Mouse (Mus musculus): ENCODE measurements around the gene Dll4. TPM values are rescaled to one million over a fixed set of nuclear protein-coding genes. Genes with fewer than 3 reads are reported as not detected.

The Dll4 gene
- 15.1 and 15.9 TPM in 2 replicates for polyA plus RNA-seq (2015; fragmentation: Nextera tagmentation; extraction: Ambion mirVana)

DNA sequence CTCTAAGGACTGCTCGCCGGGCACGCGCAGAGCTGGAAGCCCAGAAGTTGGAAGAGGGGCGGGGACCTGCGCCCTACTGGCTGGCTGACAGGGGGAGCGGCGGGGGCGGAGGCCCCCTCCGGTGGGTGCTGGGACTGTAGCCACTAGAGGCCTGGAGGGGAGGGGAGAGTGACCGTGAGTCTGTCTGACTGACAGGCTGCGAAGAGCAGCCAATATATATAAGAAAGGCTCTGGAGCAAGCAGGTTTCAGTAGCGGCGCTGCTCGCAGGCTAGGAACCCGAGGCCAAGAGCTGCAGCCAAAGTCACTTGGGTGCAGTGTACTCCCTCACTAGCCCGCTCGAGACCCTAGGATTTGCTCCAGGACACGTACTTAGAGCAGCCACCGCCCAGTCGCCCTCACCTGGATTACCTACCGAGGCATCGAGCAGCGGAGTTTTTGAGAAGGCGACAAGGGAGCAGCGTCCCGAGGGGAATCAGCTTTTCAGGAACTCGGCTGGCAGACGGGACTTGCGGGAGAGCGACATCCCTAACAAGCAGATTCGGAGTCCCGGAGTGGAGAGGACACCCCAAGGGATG is at the start of gene Dll4:
Dll4 (plus strand) TSS at position 217 of the 576 bp plus-strand sequence.
- peak; percentile 26 for DNase-seq (ENCODE audit: low spot score)

DNA sequence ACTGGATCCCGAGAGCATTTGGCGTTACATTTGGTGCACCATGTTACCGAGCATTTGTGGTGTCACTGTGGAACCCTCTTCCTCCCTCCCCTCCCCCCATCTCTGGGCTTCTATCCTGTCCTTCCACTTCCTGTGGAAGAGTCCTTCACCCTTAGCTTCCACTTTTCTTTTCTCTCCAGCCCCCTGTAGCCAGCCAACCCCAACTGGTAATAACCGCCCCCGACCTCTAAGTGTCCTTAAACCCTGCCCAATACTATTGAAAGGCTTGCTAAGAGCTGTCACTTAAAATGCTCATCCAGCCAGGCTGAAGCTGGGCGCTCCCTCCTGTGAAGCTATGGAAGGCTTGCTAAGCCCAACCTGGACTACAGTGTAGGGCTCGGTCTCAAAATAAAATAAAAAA is 48.7 kb upstream of the Dll4 start:
- DNase-seq (ENCODE audit: low spot score): no peak

DNA sequence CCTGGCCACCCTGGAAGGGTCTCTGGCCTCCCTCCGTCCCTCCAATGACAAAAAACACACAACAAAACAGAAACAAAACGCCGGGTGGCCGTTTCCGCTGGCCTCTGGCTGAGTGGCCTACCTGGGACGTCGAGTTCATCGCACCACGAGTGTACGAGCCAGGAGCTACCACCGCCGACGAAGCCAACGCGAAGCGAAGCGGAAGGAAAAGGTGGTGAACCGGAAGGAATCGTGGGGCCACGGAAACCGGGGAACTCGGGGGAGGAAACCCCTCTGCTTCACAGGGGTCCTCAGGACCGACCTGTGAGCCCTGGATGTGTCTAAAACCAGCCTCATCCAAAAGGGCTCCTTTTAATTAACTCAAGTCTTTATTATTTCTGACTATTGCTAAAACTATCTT is 47.8 kb upstream of the Dll4 start:
- no peak for DNase-seq (ENCODE audit: low spot score)

DNA sequence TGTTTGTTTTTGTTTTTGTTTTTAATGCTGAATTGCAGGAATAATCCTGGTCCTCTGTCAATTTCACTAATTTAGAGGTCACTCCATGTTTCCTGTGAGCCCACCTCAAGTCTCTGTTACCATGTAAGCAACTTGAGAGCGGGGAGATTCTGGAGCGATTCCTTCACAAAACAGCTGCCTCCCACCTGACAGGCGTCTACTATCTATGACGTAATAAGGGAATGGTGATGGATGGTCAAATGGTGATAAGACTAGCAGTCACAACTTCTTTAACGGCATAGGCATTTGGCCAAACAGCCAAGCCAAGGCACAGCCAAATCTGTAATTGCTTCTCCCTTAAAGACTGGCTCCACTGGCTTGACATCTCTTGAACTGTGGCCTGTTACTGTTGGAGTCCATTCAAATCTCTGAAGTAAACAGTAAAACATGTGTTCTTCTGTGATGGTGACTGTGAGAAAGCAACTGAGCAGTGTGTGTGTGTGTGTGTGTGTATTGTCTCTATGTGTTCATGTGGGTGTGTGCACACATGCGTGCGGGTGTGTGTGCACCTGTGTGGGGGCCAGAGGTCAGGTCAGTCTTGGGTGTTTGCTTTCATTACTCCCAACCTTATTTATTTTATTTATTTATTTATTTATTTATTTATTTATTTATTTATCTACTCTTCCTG is 43.6 kb upstream of the Dll4 start:
- no peak for DNase-seq (ENCODE audit: low spot score)

DNA sequence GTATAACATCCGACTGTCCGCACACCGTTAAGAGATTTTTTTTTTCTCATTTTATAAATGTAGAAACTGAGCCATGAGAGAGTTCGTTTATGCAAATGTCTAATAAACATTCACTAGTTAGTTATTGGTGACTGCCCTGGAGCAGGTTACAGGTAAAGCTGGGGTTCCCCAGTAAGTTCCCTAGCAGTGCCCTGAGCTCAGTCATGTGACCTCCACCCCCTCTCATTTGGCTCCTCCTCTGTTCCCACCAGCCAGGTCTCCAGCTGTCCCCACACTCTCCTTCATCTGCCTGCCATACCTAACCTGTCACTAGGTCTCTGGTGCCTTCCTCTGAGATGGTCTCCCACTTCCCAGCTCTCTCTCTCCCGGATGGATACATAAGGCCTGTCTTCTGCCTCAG is 38.2 kb upstream of the Dll4 start:
- no peak for DNase-seq (ENCODE audit: low spot score)

DNA sequence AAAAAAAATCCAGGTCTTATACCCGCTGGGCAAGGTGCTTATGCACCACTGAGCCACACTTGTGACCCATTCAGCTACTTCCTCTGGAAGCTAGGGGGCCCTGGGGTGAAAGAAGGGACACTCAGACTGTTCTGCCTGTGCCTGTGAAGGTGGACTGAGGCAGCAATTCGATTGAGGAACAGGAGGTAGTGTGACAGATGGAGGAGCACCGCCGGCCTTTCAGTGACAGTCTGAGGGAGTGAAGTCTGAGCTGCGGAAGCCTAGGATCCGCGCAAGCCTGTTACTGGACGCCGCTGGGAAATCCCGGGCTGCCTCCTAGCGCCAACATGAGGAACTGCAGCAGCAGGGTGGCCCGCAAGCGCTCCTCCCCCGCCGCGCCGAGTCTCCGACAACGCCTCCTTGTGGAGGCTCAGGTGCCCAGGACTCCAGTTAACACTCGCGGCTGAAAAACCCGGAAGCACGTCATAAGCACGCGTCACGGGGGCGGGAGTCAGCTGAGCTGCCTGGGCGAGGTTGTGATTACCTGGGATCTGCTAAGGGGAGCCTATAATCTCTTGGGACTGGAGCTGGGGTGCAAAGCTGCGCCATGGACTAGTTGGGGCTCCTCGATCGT is 37.2 kb upstream of the Dll4 start, which contains the start of gene Vps18:
Vps18 (plus strand) TSS at position 471 of the 613 bp plus-strand sequence.
- DNase-seq (ENCODE audit: low spot score): peak; percentile 98

DNA sequence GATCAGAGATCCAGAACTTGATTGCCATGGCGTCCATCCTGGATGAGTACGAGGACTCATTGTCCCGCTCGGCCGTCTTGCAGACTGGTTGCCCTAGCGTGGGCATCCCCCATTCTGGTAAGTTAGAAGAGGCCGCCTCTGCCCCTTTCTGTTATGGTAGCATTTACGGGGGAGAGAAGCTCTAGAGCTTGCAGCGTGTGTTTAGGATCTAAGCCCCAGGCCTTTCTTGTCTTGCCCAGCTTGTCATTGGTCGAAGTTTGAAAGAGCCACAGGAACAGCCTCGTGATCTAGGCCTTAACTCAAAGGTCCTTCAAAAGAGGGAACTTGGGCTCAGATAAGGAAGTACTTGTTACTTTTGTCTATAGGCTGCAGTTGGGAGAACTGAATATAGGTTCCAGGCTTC is 36.6 kb upstream of the Dll4 start:
- peak; percentile 15 for DNase-seq (ENCODE audit: low spot score)

DNA sequence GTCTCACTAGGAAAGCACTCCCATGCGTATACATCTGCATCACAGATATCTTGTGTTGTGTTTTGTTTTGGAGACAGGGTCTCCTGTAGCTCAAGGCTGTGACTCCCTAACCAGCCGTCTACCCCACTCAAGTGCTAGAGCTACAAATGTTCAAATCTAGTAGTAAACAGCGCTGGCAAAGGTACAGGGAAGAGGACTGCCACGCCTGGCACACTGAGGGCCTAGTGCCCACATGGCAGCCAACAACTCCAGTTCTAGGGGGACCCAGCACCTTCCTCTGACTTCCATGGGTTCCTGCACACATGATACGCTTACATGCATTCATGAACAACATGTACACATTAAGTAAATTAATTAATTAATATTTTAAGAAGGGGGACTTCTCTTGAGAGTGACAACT is 33.3 kb upstream of the Dll4 start:
- no peak for DNase-seq (ENCODE audit: low spot score)

DNA sequence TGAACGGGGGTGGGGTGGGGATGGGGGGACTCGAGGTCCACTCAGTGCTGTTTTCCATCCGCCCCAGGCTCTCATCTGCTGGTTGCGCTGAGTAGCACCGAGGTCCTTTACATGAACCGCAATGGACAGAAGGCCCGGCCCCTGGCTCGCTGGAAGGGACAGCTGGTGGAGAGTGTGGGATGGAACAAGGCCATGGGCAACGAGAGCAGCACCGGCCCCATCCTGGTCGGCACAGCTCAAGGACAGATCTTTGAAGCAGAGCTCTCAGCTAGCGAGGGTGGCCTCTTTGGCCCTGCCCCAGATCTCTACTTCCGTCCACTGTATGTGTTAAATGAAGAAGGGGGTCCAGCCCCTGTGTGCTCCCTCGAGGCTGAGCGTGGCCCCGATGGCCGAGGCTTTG is 32.7 kb upstream of the Dll4 start:
- DNase-seq (ENCODE audit: low spot score): no peak

DNA sequence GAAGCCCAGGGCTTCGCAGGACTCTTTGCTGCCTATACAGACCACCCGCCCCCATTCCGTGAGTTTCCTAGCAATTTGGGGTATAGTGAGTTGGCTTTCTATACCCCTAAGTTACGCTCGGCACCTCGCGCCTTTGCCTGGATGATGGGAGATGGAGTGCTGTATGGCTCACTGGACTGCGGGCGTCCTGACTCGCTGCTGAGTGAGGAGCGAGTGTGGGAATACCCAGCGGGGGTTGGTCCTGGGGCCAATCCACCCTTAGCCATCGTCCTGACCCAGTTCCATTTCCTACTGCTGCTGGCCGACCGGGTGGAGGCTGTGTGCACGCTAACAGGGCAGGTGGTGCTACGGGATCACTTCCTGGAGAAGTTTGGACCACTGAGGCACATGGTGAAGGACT is 32.3 kb upstream of the Dll4 start:
- DNase-seq (ENCODE audit: low spot score): no peak

DNA sequence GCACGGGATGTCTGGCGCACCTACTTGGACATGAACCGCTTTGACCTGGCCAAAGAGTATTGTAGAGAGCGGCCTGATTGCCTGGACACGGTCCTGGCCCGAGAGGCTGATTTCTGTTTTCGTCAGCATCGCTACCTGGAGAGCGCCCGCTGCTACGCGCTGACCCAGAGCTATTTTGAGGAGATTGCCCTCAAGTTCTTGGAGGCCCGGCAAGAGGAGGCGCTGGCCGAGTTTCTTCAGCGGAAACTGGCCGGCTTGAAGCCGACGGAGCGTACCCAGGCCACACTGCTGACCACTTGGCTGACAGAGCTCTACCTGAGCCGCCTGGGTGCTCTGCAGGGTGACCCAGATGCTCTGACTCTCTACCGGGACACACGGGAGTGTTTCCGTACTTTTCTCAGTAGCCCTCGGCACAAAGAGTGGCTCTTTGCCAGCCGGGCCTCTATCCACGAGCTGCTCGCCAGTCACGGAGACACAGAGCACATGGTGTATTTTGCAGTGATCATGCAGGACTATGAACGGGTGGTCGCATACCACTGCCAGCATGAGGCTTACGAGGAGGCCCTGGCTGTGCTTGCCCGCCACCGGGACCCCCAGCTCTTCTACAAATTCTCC is 31.7 kb upstream of the Dll4 start:
- no peak for DNase-seq (ENCODE audit: low spot score)

DNA sequence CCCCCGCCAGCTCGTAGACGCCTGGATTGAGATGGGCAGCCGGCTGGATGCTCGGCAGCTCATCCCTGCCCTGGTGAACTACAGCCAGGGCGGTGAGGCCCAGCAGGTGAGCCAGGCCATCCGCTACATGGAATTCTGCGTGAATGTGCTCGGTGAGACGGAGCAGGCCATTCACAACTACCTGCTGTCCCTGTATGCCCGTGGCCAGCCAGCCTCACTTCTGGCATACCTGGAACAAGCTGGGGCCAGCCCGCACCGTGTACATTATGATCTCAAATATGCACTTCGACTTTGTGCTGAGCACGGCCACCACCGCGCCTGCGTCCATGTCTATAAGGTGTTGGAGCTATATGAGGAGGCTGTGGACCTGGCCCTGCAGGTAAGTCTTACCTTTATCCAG is 31.2 kb upstream of the Dll4 start:
- DNase-seq (ENCODE audit: low spot score): no peak

DNA sequence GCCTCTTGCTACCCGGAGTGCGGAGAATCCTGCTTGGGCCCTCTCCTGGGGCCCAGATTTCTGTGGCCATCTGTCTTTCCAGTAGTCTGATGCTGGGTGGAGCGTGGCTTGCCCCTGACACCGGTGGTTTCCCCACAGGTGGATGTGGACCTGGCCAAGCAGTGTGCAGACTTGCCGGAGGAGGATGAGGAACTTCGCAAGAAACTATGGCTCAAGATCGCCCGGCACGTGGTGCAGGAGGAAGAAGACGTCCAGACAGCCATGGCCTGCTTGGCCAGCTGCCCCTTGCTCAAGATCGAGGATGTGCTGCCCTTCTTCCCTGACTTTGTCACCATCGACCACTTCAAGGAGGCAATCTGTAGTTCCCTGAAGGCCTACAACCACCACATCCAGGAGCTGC is 28.8 kb upstream of the Dll4 start:
- DNase-seq (ENCODE audit: low spot score): no peak

DNA sequence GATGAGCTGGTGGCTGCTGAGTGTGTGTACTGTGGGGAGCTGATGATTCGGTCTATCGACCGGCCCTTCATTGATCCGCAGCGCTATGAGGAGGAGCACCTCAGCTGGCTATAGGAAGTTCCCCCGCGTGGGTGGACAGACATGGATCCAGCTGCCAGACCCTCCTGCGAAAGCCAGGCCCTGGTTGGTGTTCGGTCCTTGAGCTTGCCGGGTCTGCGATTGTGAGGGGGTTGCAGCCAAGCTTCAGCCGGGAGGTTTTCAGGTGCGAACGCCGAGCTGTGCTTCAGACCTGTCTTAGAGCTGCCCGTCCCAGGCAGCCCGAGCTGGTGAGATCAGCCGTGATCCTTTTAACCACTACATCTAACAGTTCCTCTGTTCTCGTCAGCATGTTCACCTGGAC is 28.1 kb upstream of the Dll4 start:
- DNase-seq (ENCODE audit: low spot score): no peak

DNA sequence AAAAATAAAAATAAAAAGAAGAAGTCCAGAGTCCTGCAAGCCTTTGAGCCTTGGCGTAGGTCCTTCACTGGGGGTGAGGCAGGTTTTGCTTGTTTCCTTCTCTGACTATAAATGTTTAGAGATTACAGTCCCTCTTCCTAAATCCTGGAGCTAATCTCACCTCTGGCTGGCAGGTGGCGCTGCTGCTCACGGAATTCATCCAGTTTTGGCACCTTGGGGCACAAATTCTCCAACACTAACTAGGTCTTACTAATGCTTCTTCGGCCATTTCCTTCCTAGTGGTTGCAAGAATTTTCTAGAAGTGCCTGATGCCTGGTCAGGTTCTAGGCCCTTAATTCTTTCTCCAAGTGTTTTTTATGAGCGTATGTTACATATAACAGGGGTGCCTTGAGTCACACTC is 27.3 kb upstream of the Dll4 start:
- DNase-seq (ENCODE audit: low spot score): peak; percentile 65

DNA sequence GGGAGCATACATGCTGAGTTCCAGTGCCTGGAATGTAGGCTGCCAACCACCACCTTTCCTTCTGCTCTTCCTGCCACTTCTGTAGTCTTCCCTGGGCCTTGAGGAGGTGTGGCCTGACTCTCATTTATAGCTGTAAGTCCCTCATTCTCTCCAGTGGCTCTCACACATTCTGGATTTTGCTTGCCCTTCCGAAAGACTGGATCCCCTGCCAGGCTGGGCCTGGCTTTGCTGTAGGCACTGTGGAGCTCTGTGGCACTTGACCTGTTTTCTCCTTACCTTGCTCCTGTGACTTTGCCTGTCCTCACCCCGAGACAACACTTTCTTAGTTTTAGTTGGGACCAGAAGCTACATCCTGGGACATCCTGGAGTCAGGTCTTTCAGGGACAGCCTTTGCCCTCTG is 26.7 kb upstream of the Dll4 start:
- no peak for DNase-seq (ENCODE audit: low spot score)

DNA sequence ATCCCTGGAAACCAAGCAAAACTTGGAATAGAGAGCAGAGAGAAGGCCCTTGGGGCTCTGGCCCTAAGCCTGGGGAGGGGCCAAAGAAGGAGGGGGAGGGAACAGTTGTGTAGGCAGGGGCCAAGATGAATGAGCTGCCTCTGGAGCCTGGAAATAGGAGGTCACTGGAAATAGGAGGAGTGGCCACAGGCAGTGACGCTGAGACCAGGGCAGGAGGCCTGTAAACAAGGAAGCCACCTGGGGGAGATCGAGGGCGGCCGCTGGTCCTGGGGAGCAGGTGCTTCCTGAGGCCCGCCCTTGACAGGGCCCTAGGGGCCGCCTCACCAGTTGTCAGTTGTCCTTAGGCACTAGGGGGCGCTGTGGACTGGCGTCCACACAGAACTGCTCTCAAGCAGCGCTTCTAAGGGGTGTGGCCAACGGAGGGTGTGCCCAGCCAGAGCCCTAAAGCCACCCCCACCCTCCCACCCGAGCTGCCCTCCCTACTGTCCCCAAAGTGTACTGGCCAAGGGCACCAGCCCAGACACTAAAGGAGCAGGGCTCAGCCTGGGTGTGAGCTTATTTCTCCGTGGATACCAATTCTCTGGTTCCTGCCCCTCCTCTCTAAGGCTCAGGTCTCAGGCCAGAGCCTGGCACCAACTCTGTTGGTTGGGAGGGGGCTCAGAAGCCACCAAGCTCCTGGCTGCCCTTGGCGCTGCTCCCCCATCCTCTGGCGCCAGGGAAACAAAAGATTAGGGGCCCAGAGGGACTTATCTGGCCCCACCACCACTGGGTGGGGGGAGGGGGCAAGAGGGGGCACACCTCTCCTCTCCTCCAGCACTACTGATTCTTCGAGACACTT is 25.4 kb upstream of the Dll4 start:
- peak; percentile 95 for DNase-seq (ENCODE audit: low spot score)

DNA sequence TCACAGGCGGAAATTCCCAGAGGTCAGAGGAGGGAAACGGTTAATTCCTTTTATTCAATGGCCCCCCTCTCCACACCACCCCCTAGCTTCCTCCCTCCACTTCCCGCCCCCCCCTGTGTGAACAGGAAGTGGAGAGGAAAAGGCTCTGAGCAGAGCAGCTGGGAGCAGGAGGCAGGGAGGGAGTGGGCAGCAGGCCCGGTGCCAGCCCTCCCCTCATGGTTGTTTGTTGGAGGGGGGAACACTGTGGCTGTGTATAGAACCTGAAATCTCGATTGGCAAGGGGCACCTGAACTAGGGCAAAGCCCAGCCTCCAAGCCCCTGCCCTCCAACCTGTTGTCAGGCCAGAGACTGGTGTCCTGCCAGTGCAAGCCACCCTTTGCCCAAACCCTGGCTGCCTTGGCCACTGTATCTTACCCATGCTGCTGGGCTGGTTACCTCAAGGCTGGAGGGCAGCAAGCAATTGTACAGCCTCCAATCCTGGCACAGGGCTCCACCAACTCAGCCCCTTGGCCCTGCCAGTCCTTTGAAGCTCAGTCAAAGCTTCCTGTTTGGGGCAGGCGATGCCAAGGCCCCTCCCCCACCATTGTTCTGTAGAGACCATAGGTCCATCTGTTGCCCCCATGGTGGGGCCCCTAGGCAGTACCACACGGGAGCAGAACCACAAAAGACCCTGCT is 24.6 kb upstream of the Dll4 start:
- peak; percentile 61 for DNase-seq (ENCODE audit: low spot score)

DNA sequence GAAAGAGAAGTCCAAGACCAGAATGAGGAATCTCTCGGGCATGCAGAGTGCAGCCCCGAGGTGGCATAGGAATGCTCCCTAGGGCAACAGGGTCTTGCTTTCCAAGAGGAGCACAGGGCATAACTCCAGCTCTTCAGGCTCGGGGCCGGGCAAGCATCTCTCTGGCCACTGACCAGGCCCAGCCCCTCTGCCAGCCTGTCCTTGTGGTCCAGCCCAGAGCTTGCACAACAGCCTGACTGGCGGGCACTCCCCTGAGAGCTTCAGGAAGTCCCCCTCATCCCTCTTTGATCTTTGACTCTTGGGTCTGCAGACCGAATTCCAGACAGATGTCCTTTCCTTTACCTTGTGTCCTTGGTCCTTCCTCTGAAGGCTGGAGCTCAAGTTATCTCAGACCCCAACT is 22.7 kb upstream of the Dll4 start:
- no peak for DNase-seq (ENCODE audit: low spot score)

DNA sequence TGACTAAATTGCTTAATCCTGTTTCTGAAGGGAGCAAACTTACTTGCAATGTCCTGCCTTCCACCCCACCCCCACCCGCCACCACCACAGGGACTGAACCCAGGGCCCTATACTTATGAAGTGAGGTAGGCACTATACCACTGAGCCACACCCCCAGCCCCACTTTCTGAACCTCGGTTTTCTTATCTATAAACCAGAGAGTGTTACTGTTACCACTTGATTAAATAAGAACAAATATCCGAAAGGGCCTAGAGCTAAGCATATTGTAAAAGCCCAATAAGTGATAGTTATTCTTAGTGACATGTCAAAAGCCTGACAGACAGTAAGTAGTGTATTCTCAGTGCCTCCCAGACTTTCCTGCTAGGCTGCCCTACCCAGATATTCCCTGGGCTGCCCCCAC is 21.2 kb upstream of the Dll4 start:
- no peak for DNase-seq (ENCODE audit: low spot score)

DNA sequence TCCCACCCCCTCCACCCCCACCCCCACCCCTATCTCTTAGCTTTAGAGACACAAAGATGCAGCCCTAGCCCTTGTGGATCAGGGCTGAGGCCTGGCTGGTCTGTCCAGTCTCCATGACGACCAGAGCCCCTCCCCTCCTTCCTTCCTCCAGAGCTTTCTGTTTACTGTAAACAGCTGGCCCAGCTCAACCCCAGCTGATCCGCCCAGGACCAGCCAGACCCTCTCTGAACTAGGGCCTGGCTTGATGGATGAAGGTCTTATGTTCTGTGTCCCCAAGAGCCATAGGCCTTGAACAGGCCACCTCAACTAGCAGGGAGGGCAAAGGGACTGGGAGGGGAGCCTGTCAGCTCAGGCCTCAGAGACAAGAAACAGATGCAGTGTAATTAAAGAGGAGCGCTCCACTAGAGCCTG is 20.8 kb upstream of the Dll4 start:
- DNase-seq (ENCODE audit: low spot score): no peak

Data from thymus, postnatal 0 days (tissue).